Mouse (Mus musculus) urinary bladder, postnatal 25 days (tissue): ENCODE measurements around the gene Pla2g2f.

Experiments
- DNase-seq: peaks from one replicate; pipeline ENCODE4 v3.0.0; 2022; ENCODE audit warnings: low spot score

Gene Pla2g2f

GRCm38 (mm10) chr4:138755983-138756382 is 1.4 kb downstream of the Pla2g2f start:
- no peak for DNase-seq

GRCm38 (mm10) chr4:138755439-138755838 is 2.0 kb downstream of the Pla2g2f start:
- no peak for DNase-seq

GRCm38 (mm10) chr4:138754432-138754831 is 3.0 kb downstream of the Pla2g2f start:
- no peak for DNase-seq

GRCm38 (mm10) chr4:138753608-138754007 is 3.8 kb downstream of the Pla2g2f start:
- DNase-seq: no peak

- DNase-seq: no peak
Measured at GRCm38 (mm10) chr4:138752603-138753002, 4.8 kb downstream of the Pla2g2f start.

GRCm38 (mm10) chr4:138748369-138749072 is 8.9 kb downstream of the Pla2g2f start:
- peak; percentile 21 for DNase-seq

GRCm38 (mm10) chr4:138747851-138748250 is 9.6 kb downstream of the Pla2g2f start:
- no peak for DNase-seq

- no peak for DNase-seq
Measured at GRCm38 (mm10) chr4:138746866-138747265, 10.6 kb downstream of the Pla2g2f start.

- DNase-seq: no peak
Measured at GRCm38 (mm10) chr4:138745884-138746283, 11.5 kb downstream of the Pla2g2f start.

GRCm38 (mm10) chr4:138739136-138739851 is 18.1 kb downstream of the Pla2g2f start:
- no peak for DNase-seq

- DNase-seq: peak; percentile 25
Measured at GRCm38 (mm10) chr4:138737031-138737430, 20.4 kb downstream of the Pla2g2f start, which contains the start of gene Ubxn10. Ubxn10 (minus strand) TSS chr4:138737167.

- DNase-seq: no peak
Measured at GRCm38 (mm10) chr4:138734863-138735262, 22.6 kb downstream of the Pla2g2f start.

GRCm38 (mm10) chr4:138734105-138734504 is 23.3 kb downstream of the Pla2g2f start:
- DNase-seq: no peak

GRCm38 (mm10) chr4:138729018-138729703 is 28.3 kb downstream of the Pla2g2f start:
- no peak for DNase-seq

- DNase-seq: no peak
Measured at GRCm38 (mm10) chr4:138725751-138726150, 31.7 kb downstream of the Pla2g2f start.

GRCm38 (mm10) chr4:138725127-138725461 is 32.3 kb downstream of the Pla2g2f start:
- DNase-seq: peak; percentile 27

GRCm38 (mm10) chr4:138724354-138725126 is 32.9 kb downstream of the Pla2g2f start, which contains the start of gene Pla2g2c:
Pla2g2c (plus strand) TSS chr4:138724792.
- DNase-seq: no peak

GRCm38 (mm10) chr4:138723493-138724281 is 33.7 kb downstream of the Pla2g2f start:
- no peak for DNase-seq

- DNase-seq: no peak
Measured at GRCm38 (mm10) chr4:138719264-138719596, 38.2 kb downstream of the Pla2g2f start.

GRCm38 (mm10) chr4:138718586-138719263 is 38.7 kb downstream of the Pla2g2f start:
- no peak for DNase-seq

GRCm38 (mm10) chr4:138716697-138717096 is 40.7 kb downstream of the Pla2g2f start:
- DNase-seq: no peak
